Mouse (Mus musculus): ENCODE results near the gene Slpi. TPM values are rescaled to one million over a fixed set of nuclear protein-coding genes. Genes with fewer than 3 reads are reported as not detected.
"Not testable (repeated sequence)": the region's sequence is repeated elsewhere in the genome, so short reads cannot be mapped to it uniquely, and the experiment has no call there.

Gene Slpi
- total RNA-seq, 2 experiments from 2014 or later: 0.61 to 0.77 TPM

DNA sequence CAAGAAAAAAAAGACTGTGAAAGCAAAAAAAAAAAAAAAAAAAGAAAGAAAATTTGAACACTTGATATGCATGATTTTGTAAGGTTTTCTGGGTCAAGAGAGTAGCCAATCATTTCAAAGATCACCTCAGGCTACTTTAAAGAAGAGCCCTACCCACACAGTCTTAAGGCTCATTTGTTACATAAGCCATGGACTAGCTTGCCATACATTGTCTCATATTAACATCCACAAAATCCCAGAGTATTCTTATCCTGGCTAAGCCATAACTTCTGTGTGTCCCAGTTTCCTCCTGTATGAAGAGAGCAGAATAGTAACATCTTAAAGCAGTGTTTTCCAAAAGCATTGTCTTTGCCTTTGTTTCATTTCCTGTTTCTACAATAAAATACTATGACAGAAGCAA lies 73.4 kb downstream of the Slpi start:
- DNase-seq (ENCODE audit: low spot score in 2 of 2): not testable (repeated sequence)

DNA sequence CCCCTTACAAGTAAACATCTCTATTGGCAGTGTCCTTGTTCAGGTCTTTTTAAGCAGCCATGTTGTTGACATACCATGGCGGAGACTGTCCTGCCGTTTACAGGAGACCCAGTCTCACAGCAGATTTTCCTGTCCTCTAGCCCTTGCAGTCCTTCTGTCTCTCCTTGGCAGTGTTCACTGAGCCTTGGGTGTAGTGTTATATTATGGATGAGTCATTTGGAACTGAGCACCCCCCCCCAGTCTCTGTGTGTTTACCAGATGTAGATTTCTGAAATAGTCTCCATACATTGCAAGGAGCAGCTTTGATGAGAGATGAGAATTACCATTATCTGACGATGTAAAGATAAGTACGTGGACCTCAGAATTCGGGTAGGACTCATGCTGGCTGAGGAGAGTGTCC lies 76.3 kb downstream of the Slpi start:
- no peak for DNase-seq (ENCODE audit: low spot score in 2 of 2)

Small RNA genes within 50 kb of the gene (microRNA-seq; reads per million reads assigned to microRNA genes)
- gene Mir7678: 0 reads per million in 2 experiments

Other genes with a start within 250 kb of the Slpi start
- gene Kcns1, start 218.0 kb downstream of the Slpi start, total RNA-seq (2021): 1 to 10 TPM; 5.1 TPM
- gene Wfdc5, start 206.4 kb downstream of the Slpi start, total RNA-seq (2021): not detected
- gene Wfdc12, start 198.5 kb downstream of the Slpi start, total RNA-seq (2021): not detected
- gene Wfdc15a, start 189.0 kb downstream of the Slpi start, total RNA-seq (2021): not detected
- gene Wfdc15b, start 167.4 kb downstream of the Slpi start, total RNA-seq (2021): not detected
- gene Svs2, start 150.6 kb downstream of the Slpi start, total RNA-seq (2021): not detected
- not detected for gene Svs3b, start 132.5 kb downstream of the Slpi start, total RNA-seq (2021)
- gene Svs4, start 110.6 kb downstream of the Slpi start, total RNA-seq (2021): not detected
- gene Svs3a, start 99.8 kb downstream of the Slpi start, total RNA-seq (2021): not detected
- not detected for gene Svs6, start 72.3 kb downstream of the Slpi start, total RNA-seq (2021)
- gene Svs5, start 56.4 kb downstream of the Slpi start, total RNA-seq (2021): not detected
- under 1 TPM; 0.38 to 0.42 TPM for gene Rbpjl, start 14.0 kb upstream of the Slpi start, total RNA-seq (2021)
- 10 to 100 TPM; 11.0 to 11.2 TPM for gene Matn4, start 16.1 kb upstream of the Slpi start, total RNA-seq (2021)
- gene Sdc4, start 54.8 kb upstream of the Slpi start, total RNA-seq (2021): 100 to 1,000 TPM; 122 to 140 TPM
- 10 to 100 TPM; 37.9 to 39.9 TPM for gene Sys1, start 67.9 kb upstream of the Slpi start, total RNA-seq (2021)
- 1 to 10 TPM; 5.4 to 9.9 TPM for gene Gm20458, start 71.9 kb upstream of the Slpi start, total RNA-seq (2021)
- not detected for gene Trp53tg5, start 84.6 kb upstream of the Slpi start, total RNA-seq (2021)
- 100 to 1,000 TPM; 118 to 138 TPM for gene Dbndd2, start 97.0 kb upstream of the Slpi start, total RNA-seq (2021)
- 10 to 100 TPM; 80.8 to 86.1 TPM for gene Pigt, start 108.4 kb upstream of the Slpi start, total RNA-seq (2021)
- gene Wfdc2, start 173.3 kb upstream of the Slpi start, total RNA-seq (2021): under 1 TPM; 0.67 to 0.96 TPM
- not detected for gene Spint3, start 184.4 kb upstream of the Slpi start, total RNA-seq (2021)
- not detected for gene Wfdc6a, start 196.4 kb upstream of the Slpi start, total RNA-seq (2021)
- gene Eppin, start 204.5 kb upstream of the Slpi start, total RNA-seq (2021): not detected
- gene Wfdc6b, start 224.4 kb upstream of the Slpi start, total RNA-seq (2021): not detected
- gene Wfdc8, start 224.5 kb upstream of the Slpi start, total RNA-seq (2021): not detected
- gene Wfdc16, start 249.7 kb upstream of the Slpi start, total RNA-seq (2021): not detected

Measured in layer of hippocampus, adult 18-20 months (tissue).